Mouse (Mus musculus) spleen, postnatal 14 days (tissue): ENCODE data around the gene Mesd.

ENCODE experiments used
- DNase-seq, 2 experiments: peaks; one replicate each; pipeline ENCODE4 v3.0.0; 2021 to 2022; ENCODE audit warnings: low spot score in 2 of 2

Gene Mesd

GRCm38 (mm10) chr7:83884021-83884658 lies at the start of gene Mesd, which contains the start of gene Tlnrd1:
Gene Mesd, plus strand, starts transcription at chr7:83884466.
Gene Tlnrd1, minus strand, starts transcription at chr7:83884305.
- DNase-seq, result peak; percentile 71 to 74

- DNase-seq, result no peak
Measured at GRCm38 (mm10) chr7:83838525-83839224, 45.6 kb upstream of the Mesd start.

GRCm38 (mm10) chr7:83840076-83840475 lies 44.2 kb upstream of the Mesd start:
- no peak for DNase-seq

- no peak for DNase-seq
Measured at GRCm38 (mm10) chr7:83842486-83843259, 41.6 kb upstream of the Mesd start.

GRCm38 (mm10) chr7:83844807-83845206 lies 39.5 kb upstream of the Mesd start:
- no peak for DNase-seq

- no peak for DNase-seq
Measured at GRCm38 (mm10) chr7:83847187-83848075, 36.8 kb upstream of the Mesd start.

- DNase-seq, result no peak
Measured at GRCm38 (mm10) chr7:83851569-83852380, 32.5 kb upstream of the Mesd start.

GRCm38 (mm10) chr7:83852381-83853380 lies 31.6 kb upstream of the Mesd start:
- no peak for DNase-seq

- DNase-seq, result no peak
Measured at GRCm38 (mm10) chr7:83855203-83855602, 29.1 kb upstream of the Mesd start.

- DNase-seq, result no peak
Measured at GRCm38 (mm10) chr7:83856353-83857207, 27.7 kb upstream of the Mesd start.

GRCm38 (mm10) chr7:83857208-83857488 lies 27.1 kb upstream of the Mesd start:
- no peak for DNase-seq

- DNase-seq, result no peak
Measured at GRCm38 (mm10) chr7:83857921-83858320, 26.3 kb upstream of the Mesd start.

- no peak for DNase-seq
Measured at GRCm38 (mm10) chr7:83859378-83860083, 24.7 kb upstream of the Mesd start.

- DNase-seq, result no peak
Measured at GRCm38 (mm10) chr7:83863554-83863953, 20.7 kb upstream of the Mesd start.

- DNase-seq, result no peak
Measured at GRCm38 (mm10) chr7:83868200-83868599, 16.1 kb upstream of the Mesd start.

GRCm38 (mm10) chr7:83869839-83870543 lies 14.3 kb upstream of the Mesd start:
- no peak for DNase-seq

- DNase-seq, result no peak
Measured at GRCm38 (mm10) chr7:83877088-83877487, 7.2 kb upstream of the Mesd start.
